Mouse (Mus musculus): ENCODE data around the gene Cnot2. TPM values are rescaled to one million over a fixed set of nuclear protein-coding genes. Genes with fewer than 3 reads are reported as not detected.
A peak's percentile ranks its signal among the peaks of the same experiment; 100 is the strongest.

The Cnot2 gene
- total RNA-seq, 2 experiments from 2014 or later = 82.9 to 102 TPM

GRCm38 (mm10) chr10:116562731-116563480 lies 18.4 kb downstream of the Cnot2 start:
- ATAC-seq (ENCODE audit: poor library complexity, severe bottlenecking) = no peak

DNA sequence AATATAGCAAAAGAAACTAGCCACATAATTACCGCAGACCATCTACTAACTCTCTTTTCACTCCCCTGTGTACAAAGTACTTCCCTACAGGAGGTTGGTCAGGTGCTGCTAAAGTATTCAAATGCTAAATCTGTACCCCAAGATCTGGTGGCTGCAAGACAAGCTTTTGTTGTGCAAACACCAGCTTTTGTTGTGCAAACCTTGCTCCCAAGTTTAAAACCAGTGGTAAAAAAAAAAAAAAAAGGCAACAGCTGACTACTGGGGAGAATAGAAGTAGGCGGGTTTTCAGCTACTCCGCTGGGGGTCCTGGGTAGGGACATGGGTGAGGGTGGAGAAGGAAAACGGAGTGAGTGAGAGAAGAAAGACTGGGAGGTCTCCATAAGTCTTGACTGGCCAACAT lies 19.1 kb downstream of the Cnot2 start:
- peak; percentile 59 for ATAC-seq (ENCODE audit: poor library complexity, severe bottlenecking)

DNA sequence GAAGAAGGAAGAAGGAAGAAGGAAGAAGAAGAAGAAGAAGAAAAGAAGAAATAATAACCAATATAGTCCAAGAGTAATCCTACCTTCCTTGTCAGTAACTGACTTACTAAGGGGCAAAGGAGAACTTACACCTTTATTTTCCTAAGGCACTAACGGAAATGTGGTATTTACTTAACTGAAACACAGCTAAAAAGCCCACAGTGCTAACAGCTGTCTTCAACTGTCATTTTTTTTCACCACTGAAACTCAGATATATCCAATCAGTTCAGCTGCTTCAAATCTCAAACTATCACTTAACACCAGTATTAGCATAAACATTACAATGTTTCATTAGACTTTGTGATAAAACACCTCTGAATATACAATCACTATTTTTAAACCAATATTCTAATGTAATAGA lies 22.1 kb downstream of the Cnot2 start:
- ATAC-seq (ENCODE audit: poor library complexity, severe bottlenecking) = no peak

DNA sequence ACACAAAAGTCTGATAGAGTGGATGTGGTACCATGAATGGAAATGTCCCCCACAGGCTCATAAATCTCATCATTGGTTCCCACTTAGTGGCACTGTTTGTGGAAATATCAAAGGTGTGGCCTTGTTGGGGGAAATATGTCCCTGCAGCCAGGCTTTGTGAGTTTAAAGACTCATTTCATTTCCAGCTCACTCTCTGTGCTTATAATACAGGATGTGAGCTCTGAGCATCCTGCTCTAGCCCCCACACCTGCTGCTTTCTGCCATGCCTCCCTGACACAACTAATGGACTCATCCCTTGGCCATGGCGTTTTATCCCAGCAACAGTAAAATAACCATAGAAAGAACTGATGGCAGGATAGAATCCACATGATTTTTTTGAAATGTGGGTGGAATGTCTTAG lies 24.1 kb downstream of the Cnot2 start:
- ATAC-seq (ENCODE audit: poor library complexity, severe bottlenecking) = no peak

GRCm38 (mm10) chr10:116554434-116554833 lies 26.9 kb downstream of the Cnot2 start:
- ATAC-seq (ENCODE audit: poor library complexity, severe bottlenecking) = no peak

- no peak for ATAC-seq (ENCODE audit: poor library complexity, severe bottlenecking)
Measured at GRCm38 (mm10) chr10:116547958-116548357, 33.4 kb downstream of the Cnot2 start.

- ATAC-seq (ENCODE audit: poor library complexity, severe bottlenecking) = no peak
Measured at GRCm38 (mm10) chr10:116546177-116546576, 35.1 kb downstream of the Cnot2 start.

- no peak for ATAC-seq (ENCODE audit: poor library complexity, severe bottlenecking)
Measured at GRCm38 (mm10) chr10:116543061-116543460, 38.2 kb downstream of the Cnot2 start.

DNA sequence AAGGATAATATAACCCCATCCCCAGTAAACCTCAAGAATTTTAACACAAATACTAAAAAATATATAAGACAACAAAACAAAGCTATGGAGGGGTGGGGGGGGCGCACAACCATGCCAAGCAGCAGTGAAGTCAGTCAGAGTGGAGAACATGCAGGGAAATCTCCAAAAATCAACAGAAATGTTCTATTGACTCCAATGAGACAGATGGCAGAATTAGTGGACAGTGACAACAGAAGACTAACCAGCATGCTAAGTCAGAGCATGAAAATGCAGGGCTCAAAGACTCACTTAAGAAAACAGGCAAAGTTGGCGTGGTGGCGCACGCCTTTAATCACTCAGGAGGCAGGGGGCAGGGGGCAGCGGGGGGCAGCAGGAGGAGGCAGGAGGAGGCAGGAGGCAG lies 40.6 kb downstream of the Cnot2 start:
- no peak for ATAC-seq (ENCODE audit: poor library complexity, severe bottlenecking)

- no peak for ATAC-seq (ENCODE audit: poor library complexity, severe bottlenecking)
Measured at GRCm38 (mm10) chr10:116537495-116537894, 43.8 kb downstream of the Cnot2 start.

- ATAC-seq (ENCODE audit: poor library complexity, severe bottlenecking) = no peak
Measured at GRCm38 (mm10) chr10:116534278-116534677, 47.0 kb downstream of the Cnot2 start.

DNA sequence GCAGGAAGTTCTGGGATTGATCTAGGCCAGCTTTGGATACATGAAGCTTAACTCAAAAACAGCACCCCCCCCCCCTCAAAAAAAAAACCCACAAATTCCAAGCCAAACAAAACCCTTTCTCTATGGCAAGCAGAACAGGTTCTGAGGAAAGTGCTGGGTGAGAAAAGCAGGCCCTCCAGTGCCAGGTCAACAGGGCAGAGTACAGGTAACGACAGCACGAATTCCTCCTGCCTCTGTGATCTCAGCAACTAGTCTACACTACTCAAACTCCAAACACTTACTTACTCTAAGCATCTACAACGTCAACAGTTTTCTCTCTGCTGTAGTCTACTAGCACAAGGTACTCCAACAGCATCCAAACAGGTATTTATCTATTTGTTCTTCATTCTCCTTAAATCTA lies 48.8 kb downstream of the Cnot2 start:
- no peak for ATAC-seq (ENCODE audit: poor library complexity, severe bottlenecking)

DNA sequence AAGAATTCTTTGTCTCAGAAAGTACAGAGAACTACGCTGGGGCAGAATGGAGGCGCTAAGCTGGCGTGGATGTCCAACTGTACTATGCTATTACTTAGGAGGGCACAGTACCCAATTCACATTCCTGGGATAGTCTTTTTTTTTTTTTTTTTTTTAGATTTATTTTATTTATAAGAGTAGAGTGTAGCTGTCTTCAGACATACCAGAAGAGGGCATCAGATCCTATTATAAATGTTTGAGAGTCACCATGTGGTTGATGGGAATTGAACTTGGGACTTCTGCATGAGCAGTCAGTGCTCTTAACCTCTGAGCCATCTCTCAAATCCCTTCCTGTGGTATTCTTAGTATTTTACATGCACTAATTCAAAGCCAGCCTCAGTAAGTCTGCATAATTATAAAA lies 50.2 kb downstream of the Cnot2 start:
- ATAC-seq (ENCODE audit: poor library complexity, severe bottlenecking) = no peak

GRCm38 (mm10) chr10:116519588-116519987 lies 61.7 kb downstream of the Cnot2 start:
- ATAC-seq (ENCODE audit: poor library complexity, severe bottlenecking) = no peak

- ATAC-seq (ENCODE audit: poor library complexity, severe bottlenecking) = no peak
Measured at GRCm38 (mm10) chr10:116515590-116515989, 65.7 kb downstream of the Cnot2 start.

GRCm38 (mm10) chr10:116515158-116515557 lies 66.2 kb downstream of the Cnot2 start:
- ATAC-seq (ENCODE audit: poor library complexity, severe bottlenecking) = peak; percentile 84

GRCm38 (mm10) chr10:116513254-116513635 lies 68.1 kb downstream of the Cnot2 start:
- peak; percentile 77 for ATAC-seq (ENCODE audit: poor library complexity, severe bottlenecking)

GRCm38 (mm10) chr10:116512521-116513253 lies 68.6 kb downstream of the Cnot2 start:
- ATAC-seq (ENCODE audit: poor library complexity, severe bottlenecking) = peak; percentile 48

DNA sequence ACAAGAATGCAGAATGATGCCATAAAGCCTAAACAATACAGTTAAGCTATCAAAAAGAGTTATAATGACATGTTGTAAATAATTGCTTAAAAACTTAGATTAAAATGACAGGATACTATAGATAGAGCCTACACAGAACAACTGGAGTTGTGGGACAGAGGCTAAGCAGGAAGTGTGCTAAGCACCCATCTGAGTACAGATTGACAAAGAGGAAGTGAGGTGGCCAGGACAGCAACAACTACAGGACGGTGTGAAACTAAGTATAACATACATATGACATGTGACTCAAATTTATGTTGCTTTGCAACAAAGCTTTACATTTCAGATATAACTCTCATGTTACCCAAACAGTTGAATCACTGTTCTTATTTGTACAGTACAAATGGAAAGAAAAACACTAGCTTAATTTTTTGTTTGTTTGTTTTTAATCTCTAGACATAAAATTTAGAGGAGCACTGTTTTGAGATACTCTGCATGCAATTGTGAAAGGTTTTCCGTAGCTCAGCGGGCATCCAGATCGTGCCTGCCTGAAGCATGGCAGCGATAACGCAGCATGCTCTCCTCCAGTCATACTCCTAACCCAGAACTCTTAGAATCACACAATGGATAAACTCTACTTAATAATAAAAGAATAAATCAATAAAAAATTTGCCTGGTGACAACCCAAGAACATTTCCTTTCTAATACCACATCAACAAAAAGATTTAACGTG lies 75.9 kb downstream of the Cnot2 start:
- peak; percentile 100 for ATAC-seq (ENCODE audit: poor library complexity, severe bottlenecking)

GRCm38 (mm10) chr10:116492768-116493167 lies 88.5 kb downstream of the Cnot2 start:
- no peak for ATAC-seq (ENCODE audit: poor library complexity, severe bottlenecking)

GRCm38 (mm10) chr10:116486895-116487747 lies 94.2 kb downstream of the Cnot2 start:
- ATAC-seq (ENCODE audit: poor library complexity, severe bottlenecking) = no peak

All from megakaryocyte, adult 5-6 weeks (primary cell).